Mouse (Mus musculus) liver, embryonic 16.5 days (tissue): ENCODE results near the gene Cbx2. TPM values are rescaled to one million over a fixed set of nuclear protein-coding genes. Genes with fewer than 3 reads are reported as not detected.

ENCODE experiments used
- ATAC-seq: fragments of 200-750 bp; cut with Nextera tagmentation; 2 replicates; pipeline ENCODE4 v1.8.0; 2017; ENCODE audit warnings: low read depth, mild to moderate bottlenecking, moderate number of reproducible peaks, moderate library complexity
- H3K27ac ChIP-seq: fragments of 300-500 bp; sonication (generic); 2 replicates; pipeline ENCODE4 v1.5.1; 2014; ENCODE audit warnings: mild to moderate bottlenecking, low read length
- H3K27me3 ChIP-seq: fragments of 300-500 bp; sonication (generic); 2 replicates; pipeline ENCODE4 v1.6.1; 2014; ENCODE audit warnings: low read depth, low read length, mixed read lengths; ENCODE audit not compliant: control insufficient read depth, insufficient read depth
- H3K36me3 ChIP-seq: fragments of 300-500 bp; sonication (generic); 2 replicates; pipeline ENCODE4 v1.6.1; 2014; ENCODE audit warnings: mild to moderate bottlenecking; ENCODE audit not compliant: control insufficient read depth, insufficient read depth
- H3K4me1 ChIP-seq: fragments of 300-500 bp; sonication (generic); 2 replicates; pipeline ENCODE4 v1.6.1; 2014; ENCODE audit warnings: low read depth, low read length, mixed read lengths; ENCODE audit not compliant: control insufficient read depth
- H3K4me2 ChIP-seq: fragments of 300-500 bp; sonication (generic); 2 replicates; pipeline ENCODE4 v1.6.1; 2014; ENCODE audit warnings: low read depth, low read length, mixed read lengths
- H3K4me3 ChIP-seq: fragments of 300-500 bp; sonication (generic); 2 replicates; pipeline ENCODE4 v1.5.1; 2014; ENCODE audit warnings: low read depth, mild to moderate bottlenecking, low read length
- H3K9ac ChIP-seq: fragments of 300-500 bp; sonication (generic); 2 replicates; pipeline ENCODE4 v1.6.1; 2014; ENCODE audit warnings: low read depth, low read length
- H3K9me3 ChIP-seq: fragments of 300-500 bp; sonication (generic); replicated peaks from 2 replicates; pipeline ENCODE4 v1.6.1; 2016; ENCODE audit warnings: low read length; ENCODE audit not compliant: control insufficient read depth
- WGBS: fragments of 180-500 bp; shearing (Covaris S2); extraction: QIAGEN DNeasy Blood & Tissue Kit; methylation state at CpG from one replicate; pipeline ENCODE4 v1.1.7; 2014; ENCODE audit not compliant: insufficient replicate concordance; 5-methylcytosine and 5-hydroxymethylcytosine counted together
- polyA plus RNA-seq: library from polyadenylated mRNA; unstranded; fragments of >200 nt; fragmentation: Nextera tagmentation; extraction: Ambion mirVana; gene quantifications from 2 replicates; pipeline ENCODE4 v1.2.1, GENCODE M21; 2015

The Cbx2 gene
- polyA plus RNA-seq, 1 experiment from 2014 or later = 3.3 TPM

GRCm38 (mm10) chr11:119052661-119053256 is 30.0 kb downstream of the Cbx2 start:
- Histone ChIP-seq H3K27me3 (peaks cover 100% of the 10 kb centered on the region), H3K27ac (no peak overlapping the region), H3K4me2 (peak overlapping the region; percentile 55), H3K36me3 (no peaks in the 10 kb centered on the region), H3K9ac (no peak overlapping the region), H3K4me1 (peaks cover 13% of the 10 kb centered on the region), H3K9me3 (no peaks in the 10 kb centered on the region), H3K4me3 (peak overlapping the region; percentile 33)
- ATAC-seq = peak; percentile 55
- WGBS = 2% methylated on average over 13 of the region's 13 CpGs

GRCm38 (mm10) chr11:119053257-119053670 is 30.5 kb downstream of the Cbx2 start:
- H3K27me3 ChIP-seq = peaks cover 100% of the 10 kb centered on the region
- WGBS = under 1% methylated on average over 42 of the region's 42 CpGs
- no peaks in the 10 kb centered on the region for H3K9me3 ChIP-seq
- peak; percentile 84 for ATAC-seq
- H3K9ac ChIP-seq = no peak overlapping the region
- H3K36me3 ChIP-seq = no peaks in the 10 kb centered on the region
- H3K4me2 ChIP-seq = peak overlapping the region; percentile 55
- peak overlapping the region; percentile 33 for H3K4me3 ChIP-seq
- no peak overlapping the region for H3K27ac ChIP-seq
- H3K4me1 ChIP-seq = peaks cover 18% of the 10 kb centered on the region

- H3K9me3 ChIP-seq = no peaks in the 10 kb centered on the region
- H3K4me2 ChIP-seq = peak overlapping the region; percentile 55
- peaks cover 23% of the 10 kb centered on the region for H3K4me1 ChIP-seq
- 4% methylated on average over 29 of the region's 35 CpGs for WGBS
- H3K27me3 ChIP-seq = peaks cover 100% of the 10 kb centered on the region
- no peak for ATAC-seq
- H3K27ac ChIP-seq = no peak overlapping the region
- no peak overlapping the region for H3K9ac ChIP-seq
- no peaks in the 10 kb centered on the region for H3K36me3 ChIP-seq
- peak overlapping the region; percentile 33; the same call in 1 of the 2 replicates for H3K4me3 ChIP-seq
Observed at GRCm38 (mm10) chr11:119053738-119054350, 31.1 kb downstream of the Cbx2 start.

- Histone ChIP-seq H3K9me3 (no peaks in the 10 kb centered on the region), H3K4me3 (no peak overlapping the region), H3K4me2 (no peak overlapping the region), H3K4me1 (peaks cover 23% of the 10 kb centered on the region), H3K27me3 (peaks cover 100% of the 10 kb centered on the region), H3K27ac (no peak overlapping the region), H3K9ac (no peak overlapping the region), H3K36me3 (no peaks in the 10 kb centered on the region)
- no peak for ATAC-seq
- 3% methylated on average over 47 of the region's 47 CpGs for whole genome bisulfite sequencing
Observed at GRCm38 (mm10) chr11:119054351-119055345, 31.9 kb downstream of the Cbx2 start.

- H3K9ac ChIP-seq = no peak overlapping the region
- 0 out of 2 replicates have a peak overlapping the region, but pooled peaks have one; percentile 22 for H3K4me3 ChIP-seq
- H3K36me3 ChIP-seq = no peaks in the 10 kb centered on the region
- H3K9me3 ChIP-seq = no peaks in the 10 kb centered on the region
- peaks cover 100% of the 10 kb centered on the region for H3K27me3 ChIP-seq
- WGBS = 2% methylated on average over 32 of the region's 32 CpGs
- H3K4me1 ChIP-seq = peaks cover 23% of the 10 kb centered on the region
- ATAC-seq = no peak
- no peak overlapping the region for H3K27ac ChIP-seq
- peak overlapping the region; percentile 73; the same call in 1 of the 2 replicates for H3K4me2 ChIP-seq
Observed at GRCm38 (mm10) chr11:119055571-119056131, 32.9 kb downstream of the Cbx2 start.

GRCm38 (mm10) chr11:119056301-119057211 is 33.8 kb downstream of the Cbx2 start:
- peak overlapping the region; percentile 60 for H3K4me3 ChIP-seq
- H3K4me1 ChIP-seq = peaks cover 23% of the 10 kb centered on the region
- H3K27me3 ChIP-seq = peaks cover 95% of the 10 kb centered on the region
- peak overlapping the region; percentile 65 for H3K9ac ChIP-seq
- WGBS = under 1% methylated on average over 65 of the region's 65 CpGs
- H3K4me2 ChIP-seq = peak overlapping the region; percentile 73
- H3K27ac ChIP-seq = no peak overlapping the region
- no peaks in the 10 kb centered on the region for H3K9me3 ChIP-seq
- no peak for ATAC-seq
- no peaks in the 10 kb centered on the region for H3K36me3 ChIP-seq

GRCm38 (mm10) chr11:119057291-119057690 is 34.5 kb downstream of the Cbx2 start:
- Histone ChIP-seq H3K9ac (peak overlapping the region; percentile 65; the same call in 1 of the 2 replicates), H3K4me3 (peak overlapping the region; percentile 60), H3K4me1 (peaks cover 23% of the 10 kb centered on the region), H3K27me3 (peaks cover 87% of the 10 kb centered on the region), H3K36me3 (no peaks in the 10 kb centered on the region), H3K9me3 (no peaks in the 10 kb centered on the region), H3K27ac (no peak overlapping the region), H3K4me2 (peak overlapping the region; percentile 73)
- WGBS = 1% methylated on average over 9 of the region's 9 CpGs
- ATAC-seq = no peak
